Mouse (Mus musculus) C2C12 (cell line): Measurements from ENCODE around the gene Sec16b. TPM values are rescaled to one million over a fixed set of nuclear protein-coding genes. Genes with fewer than 3 reads are reported as not detected.

Source experiments
- H3K27me3 ChIP-seq: one replicate; pipeline ENCODE4 v1.6.1; 2011; ENCODE audit not compliant: control insufficient read depth, insufficient read depth, insufficient read length
- H3K36me3 ChIP-seq: one replicate; pipeline ENCODE4 v1.6.1; 2011; ENCODE audit not compliant: control insufficient read depth, insufficient read depth
- H3K4me3 ChIP-seq: one replicate; pipeline ENCODE4 v1.5.1; 2011; ENCODE audit warnings: mild to moderate bottlenecking, control low read depth; ENCODE audit not compliant: poor library complexity, insufficient read depth, severe bottlenecking
- H3K79me2 ChIP-seq: one replicate; pipeline ENCODE4 v1.6.1; 2011; ENCODE audit not compliant: control insufficient read depth, insufficient read depth
- H3K79me3 ChIP-seq: one replicate; pipeline ENCODE4 v1.6.1; 2011; ENCODE audit warnings: low read depth, control low read depth
- H3ac ChIP-seq: one replicate; pipeline ENCODE3; 2011; ENCODE audit warnings: low read depth; ENCODE audit not compliant: control insufficient read depth, insufficient read length
- CEBPB ChIP-seq: IDR thresholded peaks from one replicate; pipeline ENCODE4 v1.6.1; 2011; ENCODE audit warnings: low read depth, mild to moderate bottlenecking, control low read depth, moderate library complexity
- CTCF ChIP-seq: IDR thresholded peaks from one replicate; pipeline ENCODE4 v1.5.1; 2011; ENCODE audit not compliant: control insufficient read depth, insufficient read depth, insufficient read length
- FOSL1 ChIP-seq: IDR thresholded peaks from one replicate; pipeline ENCODE4 v1.8.0; 2011; ENCODE audit warnings: mild to moderate bottlenecking, low read length; ENCODE audit not compliant: poor library complexity, insufficient read depth, severe bottlenecking
- MAX ChIP-seq: IDR thresholded peaks from one replicate; pipeline ENCODE4 v1.6.1; 2011; ENCODE audit warnings: mild to moderate bottlenecking, control low read depth
- MYOD1 ChIP-seq: IDR thresholded peaks from one replicate; pipeline ENCODE4 v1.6.1; 2011; ENCODE audit warnings: low read depth; ENCODE audit not compliant: control insufficient read depth, insufficient read length
- MYOG ChIP-seq: IDR thresholded peaks from one replicate; pipeline ENCODE4 v1.6.1; 2011; ENCODE audit not compliant: control insufficient read depth, insufficient read length; ENCODE audit errors: extremely low read depth
- USF1 ChIP-seq: IDR thresholded peaks from one replicate; pipeline ENCODE4 v1.6.1; 2011; ENCODE audit warnings: low read depth, mild to moderate bottlenecking, control low read depth, moderate library complexity
- polyA plus RNA-seq: library from polyadenylated mRNA; unstranded; fragments of >200 nt; fragmentation: generic; extraction: Trizol; gene quantifications from one replicate; pipeline ENCODE4 v1.2.1, GENCODE M21; 2012; ENCODE audit warnings: missing spikeins

Sec16b gene
- polyA plus RNA-seq, 1 experiment, result 2.8 TPM

DNA sequence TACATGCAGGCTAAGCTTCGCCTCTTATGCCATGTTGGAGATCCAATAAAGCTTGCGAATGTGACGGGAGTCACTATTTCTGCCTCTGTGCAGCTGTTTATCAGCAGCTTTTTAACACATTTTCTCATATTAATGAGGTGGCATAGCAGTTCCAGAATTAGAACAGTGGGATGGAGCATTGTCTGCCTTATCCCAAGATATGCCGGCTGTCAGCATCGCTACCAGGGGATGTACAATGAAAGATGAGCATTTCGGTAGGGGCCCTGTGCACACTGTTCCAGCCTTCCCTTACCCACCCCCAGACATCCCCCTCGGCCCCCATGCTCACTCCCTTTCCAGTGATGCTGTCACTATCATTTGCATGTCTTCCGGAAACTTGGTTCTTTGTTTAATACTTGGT is 71.8 kb downstream of the Sec16b start:
- Histone ChIP-seq H3K79me3 (no peaks in the 10 kb centered on the region), H3K27me3 (peaks cover 11% of the 10 kb centered on the region), H3K4me3 (no peak overlapping the region), H3K79me2 (no peaks in the 10 kb centered on the region), H3ac (no peak overlapping the region), H3K36me3 (no peaks in the 10 kb centered on the region)
- no peak for TF ChIP-seq MAX
- no peak for TF ChIP-seq FOSL1
- no peak for TF ChIP-seq CTCF
- no peak for TF ChIP-seq CEBPB
- TF ChIP-seq MYOD1, result no peak
- no peak for TF ChIP-seq USF1
- no peak for TF ChIP-seq MYOG

DNA sequence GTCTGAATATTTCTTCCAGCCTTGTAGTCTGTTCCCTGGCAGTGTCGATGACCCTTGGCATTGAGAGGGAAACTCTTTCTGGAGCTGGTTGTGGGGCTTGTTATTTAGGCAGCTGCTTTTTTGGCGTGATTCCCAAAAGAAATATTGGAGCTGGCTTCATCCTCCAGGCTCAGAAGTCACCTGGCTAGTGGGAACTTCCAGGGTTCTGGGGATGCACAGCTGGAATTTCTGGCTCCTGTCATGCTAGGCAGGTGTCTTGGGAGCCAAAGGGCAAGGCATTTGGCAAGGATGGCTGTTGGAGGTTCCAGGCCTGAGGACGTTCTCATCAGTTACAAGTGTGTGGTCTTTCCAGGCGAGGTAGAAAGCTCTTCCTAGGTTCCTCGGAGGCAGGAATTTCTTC is 80.0 kb downstream of the Sec16b start:
- Histone ChIP-seq H3ac (no peak overlapping the region), H3K79me3 (no peaks in the 10 kb centered on the region), H3K4me3 (no peak overlapping the region), H3K27me3 (peaks cover 5% of the 10 kb centered on the region), H3K79me2 (no peaks in the 10 kb centered on the region), H3K36me3 (no peaks in the 10 kb centered on the region)
- no peak for TF ChIP-seq FOSL1
- TF ChIP-seq MYOG, result no peak

DNA sequence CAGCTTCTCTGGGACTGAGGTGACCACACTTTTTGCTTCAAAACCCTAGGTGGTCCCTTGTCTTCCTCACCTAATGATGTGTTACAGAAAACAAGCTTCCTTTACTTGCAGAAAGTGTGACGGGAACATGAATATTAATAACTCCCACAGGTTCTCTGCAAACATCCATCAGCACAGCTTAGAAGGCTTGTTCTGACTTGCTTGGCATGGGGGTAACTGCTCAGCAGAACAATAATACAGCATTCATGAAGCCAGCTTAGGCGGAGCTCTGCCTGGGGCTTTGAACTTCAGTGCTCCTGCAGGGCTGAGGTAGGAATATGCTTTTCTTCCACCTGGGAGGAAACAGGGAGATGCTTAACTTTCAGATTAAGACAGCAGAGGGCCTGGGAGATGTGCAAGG is 85.5 kb downstream of the Sec16b start:
- no peak for TF ChIP-seq MYOD1
- TF ChIP-seq FOSL1, result no peak
- no peak for TF ChIP-seq MYOG
- TF ChIP-seq MAX, result no peak
- no peak for TF ChIP-seq USF1
- TF ChIP-seq CEBPB, result no peak
- H3K79me2 ChIP-seq, result no peaks in the 10 kb centered on the region
- peaks cover 22% of the 10 kb centered on the region for H3K27me3 ChIP-seq
- H3K36me3 ChIP-seq, result no peaks in the 10 kb centered on the region
- H3K4me3 ChIP-seq, result no peak overlapping the region
- H3ac ChIP-seq, result no peak overlapping the region
- no peaks in the 10 kb centered on the region for H3K79me3 ChIP-seq

DNA sequence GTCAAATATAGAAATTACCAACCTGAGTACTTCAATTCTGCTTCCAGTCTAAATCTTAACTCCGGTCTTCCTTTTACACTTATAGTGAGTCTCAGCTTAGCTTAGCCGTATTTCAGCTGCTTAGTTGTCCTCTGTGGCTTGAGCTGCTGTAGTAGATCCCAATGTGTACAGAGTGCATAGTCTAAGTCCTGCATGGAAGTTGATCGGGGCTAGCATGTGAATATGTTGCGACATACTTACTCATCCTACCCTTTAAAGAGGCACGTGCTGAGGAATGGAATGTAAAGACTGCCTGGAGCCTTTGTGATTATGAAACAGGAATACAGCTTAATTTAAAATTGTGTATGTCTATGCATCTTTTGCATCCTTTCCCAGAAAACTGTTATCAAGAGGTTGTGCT is 88.0 kb downstream of the Sec16b start:
- Histone ChIP-seq H3ac (no peak overlapping the region), H3K36me3 (no peaks in the 10 kb centered on the region)
- peak; percentile 53 for TF ChIP-seq CEBPB
- TF ChIP-seq CTCF, result no peak

DNA sequence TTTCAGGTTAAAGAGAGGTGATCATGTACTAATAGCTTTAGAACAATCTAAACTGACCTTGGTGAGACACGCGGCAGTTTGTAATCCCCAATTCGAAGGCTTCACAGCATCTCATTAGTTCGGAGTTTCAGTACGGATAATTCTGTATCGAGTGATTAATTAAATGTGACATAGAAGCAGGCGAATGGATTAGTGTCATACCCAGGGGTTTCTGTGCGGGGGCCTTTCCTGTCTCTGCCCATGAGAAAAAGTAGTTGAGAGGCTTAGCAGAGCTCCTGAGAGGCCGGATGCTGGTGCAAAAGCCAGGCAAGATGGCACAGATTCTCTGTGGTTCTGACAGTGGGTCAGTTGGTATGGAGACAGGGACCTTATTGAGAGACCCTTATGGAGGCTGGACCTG is 88.6 kb downstream of the Sec16b start:
- Histone ChIP-seq H3K79me2 (no peaks in the 10 kb centered on the region), H3K27me3 (peaks cover 16% of the 10 kb centered on the region), H3K36me3 (no peaks in the 10 kb centered on the region), H3K79me3 (no peaks in the 10 kb centered on the region), H3ac (no peak overlapping the region), H3K4me3 (no peak overlapping the region)
- TF ChIP-seq MYOD1 (no peak), CTCF (no peak), CEBPB (no peak), MAX (no peak), USF1 (no peak), MYOG (no peak), FOSL1 (no peak)

More for the DNA sequence above, 88.0 kb downstream of the Sec16b start:
- Histone ChIP-seq H3K4me3 (no peak overlapping the region), H3K27me3 (peaks cover 16% of the 10 kb centered on the region), H3K79me2 (no peaks in the 10 kb centered on the region), H3K79me3 (no peaks in the 10 kb centered on the region)

DNA sequence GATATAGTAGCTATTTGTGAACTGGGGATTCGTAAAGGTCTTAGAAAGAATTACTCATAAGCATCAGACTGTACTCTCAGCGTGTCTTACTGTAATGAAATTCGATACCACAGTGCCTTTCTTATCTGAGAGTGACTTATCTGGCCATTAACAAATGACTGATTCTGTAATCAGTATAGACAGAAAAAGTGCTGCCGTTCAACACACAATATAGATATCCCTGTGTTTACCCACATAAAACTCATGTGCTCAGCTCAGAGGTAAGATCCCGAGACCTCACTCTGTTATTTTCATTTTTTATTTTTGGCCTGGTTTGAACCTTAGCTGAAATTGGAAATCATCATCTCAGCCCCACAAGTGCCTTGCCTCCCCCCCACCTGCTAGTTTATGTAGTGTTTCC is 98.0 kb downstream of the Sec16b start:
- no peaks in the 10 kb centered on the region for H3K36me3 ChIP-seq
- H3ac ChIP-seq, result no peak overlapping the region
- H3K27me3 ChIP-seq, result peaks cover 3% of the 10 kb centered on the region
- no peaks in the 10 kb centered on the region for H3K79me3 ChIP-seq
- no peaks in the 10 kb centered on the region for H3K79me2 ChIP-seq
- no peak overlapping the region for H3K4me3 ChIP-seq
- TF ChIP-seq USF1 (no peak), MYOD1 (no peak), FOSL1 (no peak), CTCF (no peak), MAX (no peak), CEBPB (no peak), MYOG (no peak)

Other genes starting within 250 kb of the Sec16b start
- gene Rasal2, start 94.1 kb upstream of the Sec16b start, polyA plus RNA-seq, result 3.0 TPM
- gene Cryzl2, start 48.2 kb upstream of the Sec16b start, polyA plus RNA-seq, result 0.09 TPM